Mouse (Mus musculus): ENCODE data around the gene Tpi1. TPM values are rescaled to one million over a fixed set of nuclear protein-coding genes. Genes with fewer than 3 reads are reported as not detected.

Tpi1 gene
- total and polyA plus RNA-seq, 3 experiments = 788 to 884 (median 870) TPM

DNA sequence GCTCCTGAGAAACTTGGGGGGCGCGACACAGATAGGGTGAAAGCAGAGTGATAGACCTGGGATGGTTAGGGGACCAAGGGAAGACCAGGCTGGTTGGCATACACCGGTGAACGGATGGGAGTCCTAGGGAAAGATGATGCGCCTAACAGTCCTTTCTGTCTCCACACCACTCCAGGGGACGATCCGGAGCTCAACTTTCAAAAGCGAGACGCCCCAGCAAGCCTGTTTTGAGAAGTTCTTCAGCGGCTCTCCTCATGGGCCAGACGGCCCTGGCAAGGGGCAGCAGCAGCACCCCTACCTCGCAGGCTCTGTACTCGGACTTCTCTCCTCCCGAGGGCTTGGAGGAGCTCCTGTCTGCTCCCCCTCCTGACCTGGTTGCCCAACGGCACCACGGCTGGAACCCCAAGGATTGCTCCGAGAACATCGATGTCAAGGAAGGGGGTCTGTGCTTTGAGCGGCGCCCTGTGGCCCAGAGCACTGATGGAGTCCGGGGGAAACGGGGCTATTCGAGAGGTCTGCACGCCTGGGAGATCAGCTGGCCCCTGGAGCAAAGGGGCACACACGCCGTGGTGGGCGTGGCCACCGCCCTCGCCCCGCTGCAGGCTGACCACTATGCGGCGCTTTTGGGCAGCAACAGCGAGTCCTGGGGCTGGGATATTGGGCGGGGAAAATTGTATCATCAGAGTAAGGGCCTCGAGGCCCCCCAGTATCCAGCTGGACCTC is 4.9 kb downstream of the Tpi1 start:
- WGBS = 1% methylated on average over 35 of the region's 35 CpGs
- Histone ChIP-seq H3K4me3 (peak overlapping the region; percentile 61), H3K79me2 (replicated peaks; ENCODE audit: control insufficient read depth, insufficient read depth, low read length) (no peaks in the 10 kb centered on the region), H3K36me3 (ENCODE audit: control insufficient read depth, insufficient read depth, low read length) (no peaks in the 10 kb centered on the region; the same call in 1 of the 2 replicates), H3K9ac (ENCODE audit: low read depth, low read length) (peak overlapping the region; percentile 85), H3K27ac (peak overlapping the region; percentile 81), H3K27me3 (ENCODE audit: control insufficient read depth, insufficient read depth, low read length) (no peaks in the 10 kb centered on the region), H3K4me1 (ENCODE audit: control insufficient read depth, insufficient read depth, low read length) (peaks cover 14% of the 10 kb centered on the region)
- DNase-seq = peak; percentile 88 to 91
- intact Hi-C loops (cut with DNase I) = loop anchor here (5.0 kb wide), 2 partner anchors 67 to 107 kb away; partner anchors contain the start of gene Grcc10
- TF ChIP-seq EP300 (IDR thresholded peaks at IDR 0.05; ENCODE audit: insufficient read depth, low read depth, low read length) (0 out of 2 replicates have a peak, but pooled peaks have one; percentile 5), POLR2A (IDR thresholded peaks at IDR 0.05; ENCODE audit: insufficient read depth, low read depth, low read length) (peak; percentile 42; the same call in 1 of the 2 replicates), CTCF (IDR thresholded peaks at IDR 0.05) (peak; percentile 96)

DNA sequence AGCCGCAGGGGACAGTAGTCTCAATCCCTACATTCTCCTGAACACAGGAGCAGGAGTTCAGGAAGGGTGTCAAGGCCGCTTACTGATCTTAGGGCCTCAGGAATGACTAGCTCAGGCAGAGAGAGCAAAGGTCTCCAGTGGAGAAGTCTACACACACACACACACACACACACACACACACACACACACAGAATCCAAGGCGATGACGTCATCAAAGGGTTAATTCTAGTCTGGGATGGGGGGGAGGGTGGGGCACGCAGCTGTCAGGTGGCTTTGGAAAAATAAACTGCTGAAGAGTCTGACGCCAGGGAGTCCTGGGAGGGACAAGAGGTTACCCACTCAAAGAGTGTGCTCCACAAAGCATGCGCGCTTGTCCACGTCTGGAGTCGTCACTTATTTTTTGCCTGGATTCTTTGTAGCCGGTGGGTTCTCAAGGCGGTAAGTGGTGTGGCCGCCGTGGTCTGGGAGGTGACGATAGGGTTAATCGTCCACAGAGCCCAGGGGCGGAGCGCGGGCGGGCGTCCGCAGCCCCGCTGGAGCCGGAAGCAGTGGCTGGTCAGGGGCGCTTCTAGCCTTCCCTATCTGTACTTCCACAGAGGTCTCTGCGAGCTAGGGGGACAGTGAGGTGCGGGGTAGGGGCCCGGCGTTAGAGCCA is 5.6 kb downstream of the Tpi1 start, which contains the start of gene Spsb2:
Spsb2 (plus strand) TSS at position 304 of the 655 bp plus-strand sequence.
- Histone ChIP-seq H3K4me1 (ENCODE audit: control insufficient read depth, insufficient read depth, low read length) (peaks cover 14% of the 10 kb centered on the region), H3K4me3 (peak within 1 kb of the TSS; percentile 61), H3K27ac (peak within 1 kb of the TSS; percentile 81), H3K79me2 (replicated peaks; ENCODE audit: control insufficient read depth, insufficient read depth, low read length) (no peaks in the 10 kb centered on the region), H3K27me3 (ENCODE audit: control insufficient read depth, insufficient read depth, low read length) (no peaks in the 10 kb centered on the region), H3K9ac (ENCODE audit: low read depth, low read length) (peak within 1 kb of the TSS; percentile 85), H3K36me3 (ENCODE audit: control insufficient read depth, insufficient read depth, low read length) (no peaks in the 10 kb centered on the region; the same call in 1 of the 2 replicates)
- intact Hi-C loops (cut with DNase I) = loop anchor here (5.0 kb wide), 2 partner anchors 66 to 106 kb away; partner anchors contain the start of gene Grcc10
- TF ChIP-seq CTCF (IDR thresholded peaks at IDR 0.05) (no peak), EP300 (IDR thresholded peaks at IDR 0.05; ENCODE audit: insufficient read depth, low read depth, low read length) (no peak), POLR2A (IDR thresholded peaks at IDR 0.05; ENCODE audit: insufficient read depth, low read depth, low read length) (0 out of 2 replicates have a peak, but pooled peaks have one; percentile 10)
- peak; percentile 85 to 86 for DNase-seq
- WGBS = 2% methylated on average over 29 of the region's 29 CpGs

DNA sequence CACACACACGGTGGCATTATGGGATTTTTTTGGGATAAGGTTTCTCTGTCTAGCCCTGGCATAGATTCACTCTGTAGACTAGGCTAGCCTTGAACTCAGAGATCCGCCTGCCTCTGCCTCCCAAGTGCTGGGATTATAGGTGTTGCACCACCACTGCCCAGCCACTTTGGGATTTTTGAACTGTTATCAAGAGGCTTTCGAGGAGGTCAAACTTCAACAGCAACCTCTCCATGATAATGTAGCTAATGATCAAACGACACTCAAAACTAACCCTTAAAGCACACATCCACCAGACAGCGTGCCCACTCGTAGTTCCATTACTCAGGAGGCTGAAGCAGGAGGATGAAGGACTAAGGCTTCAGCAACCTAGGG is 6.1 kb downstream of the Tpi1 start:
- TF ChIP-seq CTCF (IDR thresholded peaks at IDR 0.05) (no peak), POLR2A (IDR thresholded peaks at IDR 0.05; ENCODE audit: insufficient read depth, low read depth, low read length) (no peak), EP300 (IDR thresholded peaks at IDR 0.05; ENCODE audit: insufficient read depth, low read depth, low read length) (no peak)
- Histone ChIP-seq H3K79me2 (replicated peaks; ENCODE audit: control insufficient read depth, insufficient read depth, low read length) (no peaks in the 10 kb centered on the region), H3K27ac (peak overlapping the region; percentile 58), H3K27me3 (ENCODE audit: control insufficient read depth, insufficient read depth, low read length) (no peaks in the 10 kb centered on the region), H3K4me3 (no peak overlapping the region), H3K4me1 (ENCODE audit: control insufficient read depth, insufficient read depth, low read length) (peaks cover 14% of the 10 kb centered on the region), H3K9ac (ENCODE audit: low read depth, low read length) (peak overlapping the region; percentile 21), H3K36me3 (ENCODE audit: control insufficient read depth, insufficient read depth, low read length) (no peaks in the 10 kb centered on the region; the same call in 1 of the 2 replicates)
- intact Hi-C loops (cut with DNase I) = loop anchor here (5.0 kb wide), 2 partner anchors 66 to 106 kb away; partner anchors contain the start of gene Grcc10
- whole genome bisulfite sequencing = 63% methylated on average over 6 of the region's 6 CpGs
- no peak for DNase-seq

DNA sequence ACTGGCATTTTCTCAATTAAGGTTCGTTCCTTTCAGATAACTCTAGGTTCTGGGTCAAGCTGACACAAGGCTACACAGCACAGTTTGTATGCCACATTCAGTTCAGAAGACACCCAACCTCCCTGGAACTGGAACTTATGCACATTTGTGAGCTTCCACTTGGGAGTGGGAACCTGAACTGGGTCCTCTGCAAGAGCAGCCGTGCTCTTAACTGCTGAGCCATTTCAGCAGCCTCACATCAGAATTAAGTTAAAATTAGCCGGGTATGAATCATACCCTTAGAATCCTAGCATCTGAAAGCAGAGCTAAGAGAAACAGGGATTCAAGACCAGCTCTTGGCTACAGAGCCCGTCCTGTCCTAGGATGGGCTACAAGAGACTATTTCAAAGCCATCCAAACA is 6.7 kb downstream of the Tpi1 start:
- TF ChIP-seq EP300 (IDR thresholded peaks at IDR 0.05; ENCODE audit: insufficient read depth, low read depth, low read length) (no peak), POLR2A (IDR thresholded peaks at IDR 0.05; ENCODE audit: insufficient read depth, low read depth, low read length) (no peak), CTCF (IDR thresholded peaks at IDR 0.05) (no peak)
- 52% methylated on average over 4 of the region's 4 CpGs for WGBS
- H3K79me2 ChIP-seq (replicated peaks; ENCODE audit: control insufficient read depth, insufficient read depth, low read length) = no peaks in the 10 kb centered on the region
- no peaks in the 10 kb centered on the region for H3K36me3 ChIP-seq (ENCODE audit: control insufficient read depth, insufficient read depth, low read length)
- H3K4me1 ChIP-seq (ENCODE audit: control insufficient read depth, insufficient read depth, low read length) = peaks cover 12% of the 10 kb centered on the region
- no peaks in the 10 kb centered on the region for H3K27me3 ChIP-seq (ENCODE audit: control insufficient read depth, insufficient read depth, low read length)
- no peak overlapping the region for H3K4me3 ChIP-seq
- no peak overlapping the region for H3K27ac ChIP-seq
- intact Hi-C loops (cut with DNase I) = loop anchor here (5.0 kb wide), 2 partner anchors 65 to 105 kb away; partner anchors contain the start of gene Grcc10
- DNase-seq = no peak
- H3K9ac ChIP-seq (ENCODE audit: low read depth, low read length) = no peak overlapping the region

DNA sequence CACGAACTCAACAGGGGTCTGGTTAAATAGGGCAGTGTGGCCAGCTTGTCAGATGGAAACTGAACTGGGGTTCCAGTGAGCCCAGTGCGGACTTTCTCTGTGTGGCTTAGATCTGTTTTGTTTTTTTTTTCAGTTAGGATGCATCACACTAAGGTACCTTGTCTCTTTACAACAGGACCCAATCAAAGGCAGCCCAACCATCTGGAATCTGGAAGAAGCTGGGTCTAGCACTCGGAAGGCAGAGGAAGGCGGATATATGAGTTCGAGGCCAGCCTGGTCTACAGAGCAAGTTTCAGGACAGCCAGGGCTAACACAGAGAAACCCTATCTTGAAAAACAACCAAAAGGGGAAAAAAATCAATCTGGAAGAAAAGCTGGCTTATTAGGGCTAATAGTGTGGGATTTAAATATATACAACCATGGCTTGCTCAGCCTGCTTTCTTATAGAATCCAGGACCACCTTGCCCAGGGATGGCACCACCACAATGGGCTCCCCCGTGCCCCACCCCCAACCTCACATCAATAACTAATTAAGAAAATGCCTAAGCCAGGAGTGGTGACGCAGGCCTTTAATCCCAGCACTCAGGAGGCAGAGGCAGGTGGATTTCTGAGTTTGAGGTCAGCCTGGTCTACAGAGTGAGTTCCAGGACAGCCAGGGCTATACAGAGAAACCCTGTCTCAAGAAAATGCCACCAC is 7.5 kb downstream of the Tpi1 start:
- no peaks in the 10 kb centered on the region for H3K36me3 ChIP-seq (ENCODE audit: control insufficient read depth, insufficient read depth, low read length)
- no peak overlapping the region for H3K9ac ChIP-seq (ENCODE audit: low read depth, low read length)
- no peaks in the 10 kb centered on the region for H3K27me3 ChIP-seq (ENCODE audit: control insufficient read depth, insufficient read depth, low read length)
- no peak for TF ChIP-seq CTCF (IDR thresholded peaks at IDR 0.05)
- intact Hi-C loops (cut with DNase I) = loop anchor here (5.0 kb wide), 2 partner anchors 64 to 104 kb away; partner anchors contain the start of gene Grcc10
- whole genome bisulfite sequencing = 84% methylated on average over 7 of the region's 7 CpGs
- DNase-seq = no peak
- no peaks in the 10 kb centered on the region for H3K79me2 ChIP-seq (replicated peaks; ENCODE audit: control insufficient read depth, insufficient read depth, low read length)
- peak overlapping the region; percentile 92 for H3K27ac ChIP-seq
- peak overlapping the region; percentile 50; the same call in 1 of the 2 replicates for H3K4me3 ChIP-seq
- H3K4me1 ChIP-seq (ENCODE audit: control insufficient read depth, insufficient read depth, low read length) = peaks cover 12% of the 10 kb centered on the region
